Mouse (Mus musculus): ENCODE data around the gene Pfkfb2.

The Pfkfb2 gene

DNA sequence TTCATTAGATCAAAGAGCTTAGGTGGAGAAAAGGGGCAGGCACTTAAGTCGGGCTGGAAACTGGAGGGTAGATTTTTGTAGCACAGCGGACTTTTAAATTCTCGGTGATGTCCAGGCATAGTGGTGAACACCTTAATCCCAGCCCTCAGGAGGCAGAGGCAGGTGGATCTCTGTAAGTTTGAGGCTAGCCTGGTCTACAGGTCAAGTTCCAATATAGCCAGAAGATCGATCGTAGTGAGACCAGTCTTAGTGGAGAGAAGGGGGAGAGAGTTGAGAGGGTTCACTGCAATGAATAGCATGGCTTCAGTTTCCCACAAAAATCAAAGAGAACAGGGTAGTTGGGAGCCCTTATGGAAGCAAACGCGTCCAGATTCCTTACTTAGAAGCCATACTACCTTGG lies 8.9 kb upstream of the Pfkfb2 start:
- no peak for DNase-seq (ENCODE audit: low spot score)

DNA sequence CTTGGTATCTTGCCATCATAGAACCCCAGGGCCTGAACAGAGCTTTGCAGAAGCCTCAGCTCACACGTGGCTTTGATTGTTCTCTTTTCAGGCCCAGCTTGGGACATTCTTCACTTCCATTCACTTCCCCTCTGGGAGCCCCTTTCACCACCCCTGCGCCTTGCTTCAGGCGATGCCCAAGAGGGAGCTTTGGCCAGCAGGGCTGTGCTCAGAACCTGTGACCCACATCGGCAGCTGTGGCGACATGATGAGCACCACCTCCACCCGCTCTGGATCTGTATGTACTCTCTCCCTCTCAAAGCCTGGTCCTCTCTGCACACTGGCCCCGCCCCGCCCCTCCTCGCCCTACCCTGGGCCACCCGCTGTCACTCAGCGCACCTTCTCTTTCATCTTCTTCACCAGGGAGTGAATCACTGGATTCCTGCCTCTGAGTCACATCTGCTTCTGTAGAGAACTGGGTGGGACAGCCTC lies 8.4 kb upstream of the Pfkfb2 start:
- no peak for DNase-seq (ENCODE audit: low spot score)

DNA sequence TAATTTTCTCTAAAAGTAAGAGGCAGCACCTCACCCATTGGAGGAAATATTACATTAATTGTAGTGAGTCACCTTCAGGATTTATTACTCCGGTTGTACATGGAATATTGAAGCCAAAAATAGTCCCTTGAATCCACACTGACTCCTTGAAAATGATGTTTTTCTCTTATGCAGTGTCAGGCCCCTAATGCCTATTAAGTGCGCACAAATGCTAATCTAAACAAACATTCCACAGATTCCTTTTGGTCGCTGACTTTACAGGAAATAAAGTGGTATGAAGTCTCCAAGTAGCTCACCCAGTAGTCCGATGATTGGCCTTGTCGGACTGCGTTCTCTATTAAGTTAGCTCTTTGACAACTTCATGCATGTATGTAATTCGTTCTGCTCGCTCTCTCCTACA lies 5.8 kb upstream of the Pfkfb2 start:
- no peak for DNase-seq (ENCODE audit: low spot score)

DNA sequence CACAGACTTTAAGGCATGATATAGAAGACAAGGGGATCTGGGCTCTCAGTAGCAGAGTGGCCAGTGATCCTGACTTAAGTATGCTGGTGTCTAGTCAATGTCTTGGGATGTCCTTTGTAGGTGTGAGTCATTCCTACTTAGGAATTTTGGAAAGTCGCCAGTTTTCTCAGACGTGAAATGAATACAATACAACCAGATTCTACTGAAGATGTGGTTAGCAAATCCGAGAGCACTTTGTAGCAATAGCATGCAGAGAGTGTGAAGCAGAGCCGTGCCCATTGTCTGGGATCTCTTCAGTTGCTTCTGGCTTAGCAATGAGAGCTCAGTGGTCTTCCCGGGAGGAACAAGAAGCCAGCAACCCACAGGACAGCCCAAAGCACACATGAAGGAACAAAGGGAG lies 5.4 kb upstream of the Pfkfb2 start:
- DNase-seq (ENCODE audit: low spot score): no peak

DNA sequence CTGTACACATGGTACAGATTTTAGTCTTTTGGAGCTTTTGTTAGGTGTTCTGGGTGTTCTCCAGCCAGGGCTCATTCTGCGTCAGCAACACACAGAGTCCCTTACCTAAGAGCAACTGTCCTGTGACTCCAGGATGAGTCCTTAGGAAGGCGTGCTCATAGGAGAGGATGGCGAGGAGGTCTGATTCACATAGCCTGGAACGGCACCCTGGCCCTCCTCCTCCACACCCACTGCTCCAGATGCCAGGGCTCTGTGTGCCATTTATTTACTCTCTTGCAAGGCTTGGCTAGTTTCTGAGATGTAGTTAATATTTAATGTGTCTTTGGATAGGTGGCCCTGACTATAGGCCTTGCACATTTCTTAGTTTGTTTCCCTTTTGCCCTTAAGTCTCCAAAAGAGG lies 4.6 kb upstream of the Pfkfb2 start:
- DNase-seq (ENCODE audit: low spot score): no peak

DNA sequence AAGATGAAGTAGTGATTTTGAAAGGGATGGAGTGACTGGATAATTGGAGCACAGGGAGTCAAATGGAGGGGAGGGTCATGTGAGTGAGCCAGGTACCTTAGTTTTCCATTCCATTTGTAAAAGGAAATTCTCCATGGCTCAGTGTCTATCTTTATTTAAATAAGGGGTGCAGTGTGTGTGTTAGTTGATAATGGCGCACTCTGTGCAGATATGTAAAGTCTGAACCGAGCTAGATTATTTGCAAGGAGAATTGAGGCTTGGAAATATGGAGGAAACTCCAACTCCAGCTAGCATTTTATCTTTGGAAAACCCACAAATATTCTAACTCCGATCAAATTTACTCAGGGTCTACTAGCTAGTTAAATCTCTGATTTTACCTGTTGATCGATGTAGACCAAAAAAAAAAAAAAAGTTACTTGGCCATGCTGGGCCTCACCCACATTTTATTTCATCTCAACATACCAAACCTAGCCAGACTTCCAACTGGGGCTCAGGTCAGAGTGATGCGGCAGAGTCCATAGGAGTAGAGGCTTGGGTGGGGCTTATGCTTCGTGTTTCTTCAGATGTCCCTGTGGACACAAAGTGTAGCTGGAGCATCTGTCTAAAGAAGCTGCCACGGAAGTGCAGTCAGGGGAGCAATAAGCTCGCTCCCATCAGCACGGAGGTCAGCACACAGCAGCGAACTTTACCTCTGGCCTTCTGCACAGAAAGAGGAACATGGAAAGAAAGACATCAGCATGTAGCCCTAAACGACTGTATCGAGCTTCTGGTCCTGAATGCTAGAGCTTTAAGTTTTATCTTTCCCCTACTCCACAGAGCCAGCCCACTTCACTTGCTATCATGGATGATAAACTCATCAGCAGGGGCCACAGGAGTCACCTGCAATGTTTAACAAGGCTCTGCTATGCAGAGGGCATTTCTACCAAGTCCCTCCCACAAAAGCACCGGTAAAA lies 3.9 kb upstream of the Pfkfb2 start:
- DNase-seq (ENCODE audit: low spot score): no peak

DNA sequence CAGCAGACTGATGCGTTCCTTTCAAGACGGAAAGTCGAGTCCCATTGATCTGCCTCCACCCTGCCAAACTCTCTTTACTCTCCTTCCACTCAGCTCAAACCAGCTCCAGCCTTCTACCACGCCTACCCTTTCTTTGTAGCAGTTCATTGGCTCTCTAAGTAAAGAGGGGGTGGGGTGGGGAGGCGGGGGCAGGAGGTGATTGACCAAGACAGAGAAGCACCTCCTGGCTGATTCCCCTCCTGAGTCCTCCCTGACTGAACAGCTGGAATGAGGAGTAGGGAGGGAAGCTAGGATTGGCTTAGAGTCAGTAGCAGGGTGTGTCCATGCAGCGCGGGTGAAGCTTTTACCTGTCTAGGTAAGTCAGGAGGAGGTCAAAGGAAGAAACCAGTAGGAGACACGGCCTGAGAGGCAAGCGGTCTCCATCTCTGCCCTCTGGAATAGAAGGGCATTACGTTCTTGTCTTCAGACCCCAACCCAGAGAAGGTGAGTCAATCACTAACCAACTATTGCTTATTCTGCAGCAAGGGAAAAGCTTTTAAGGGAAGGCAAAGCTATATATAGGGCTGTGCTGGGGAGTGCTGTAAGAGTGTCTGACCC lies 2.8 kb upstream of the Pfkfb2 start, which contains the start of gene AA986860:
TSS of gene AA986860 (plus strand) at position 236 of the 597 bp plus-strand sequence.
- DNase-seq (ENCODE audit: low spot score): peak; percentile 77

DNA sequence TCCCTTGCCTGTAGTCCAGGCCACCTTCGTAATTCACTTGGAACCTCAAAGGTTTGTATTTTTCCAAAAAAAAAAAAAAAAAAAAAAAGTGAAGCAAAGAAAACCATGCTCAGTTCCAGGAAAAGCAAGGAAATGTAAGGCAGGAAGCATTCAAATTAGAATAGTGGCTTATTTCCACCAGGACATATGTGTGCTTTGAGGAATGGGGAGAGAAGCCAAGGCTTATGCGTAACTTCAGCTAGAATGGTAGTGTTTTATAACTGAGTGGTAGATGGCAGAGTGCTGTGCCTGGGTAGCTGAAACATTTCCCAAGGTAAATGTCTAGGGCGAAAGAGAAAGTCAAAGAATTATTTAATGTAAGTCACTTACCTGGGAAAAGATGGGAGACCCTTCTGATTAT lies 345 bp downstream of the Pfkfb2 start:
- DNase-seq (ENCODE audit: low spot score): no peak

DNA sequence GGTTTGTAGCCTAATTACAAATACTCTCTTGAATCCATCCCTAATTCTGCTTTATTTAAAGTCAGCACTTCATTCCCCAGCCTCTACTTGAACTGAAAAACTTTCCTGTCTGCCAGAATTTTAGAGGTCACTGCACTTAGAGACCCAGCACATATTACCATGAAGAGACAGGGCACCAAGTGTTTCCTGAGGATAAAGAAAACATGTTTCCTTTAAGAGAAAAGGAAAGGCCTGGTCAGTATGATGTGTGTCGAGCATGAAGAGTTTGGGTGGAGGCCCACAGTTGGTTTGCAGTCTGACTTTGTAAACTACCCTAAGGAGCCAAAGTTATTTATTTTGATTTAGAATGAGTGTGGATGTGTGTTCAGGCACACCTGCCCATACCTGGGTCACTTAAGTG lies 983 bp downstream of the Pfkfb2 start:
- DNase-seq (ENCODE audit: low spot score): no peak

DNA sequence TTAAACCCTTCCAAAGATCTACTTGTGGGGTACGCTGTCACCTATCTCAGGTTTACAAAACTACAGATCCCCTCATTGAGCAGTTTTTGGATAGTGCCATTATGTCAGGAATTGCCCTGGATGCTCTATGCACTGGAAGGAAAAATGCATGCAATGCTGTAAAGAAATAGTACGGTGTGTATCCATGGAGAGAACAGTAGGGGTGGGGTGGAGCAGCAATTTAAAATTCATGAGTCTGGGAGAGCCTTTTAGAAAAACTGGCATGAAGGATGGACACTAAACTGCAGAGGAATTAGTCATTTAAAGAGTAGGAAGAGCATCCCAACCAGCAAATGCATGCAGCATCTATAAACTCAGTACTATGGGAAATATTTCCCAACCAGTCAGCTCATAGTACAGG lies 2.7 kb downstream of the Pfkfb2 start:
- DNase-seq (ENCODE audit: low spot score): no peak

DNA sequence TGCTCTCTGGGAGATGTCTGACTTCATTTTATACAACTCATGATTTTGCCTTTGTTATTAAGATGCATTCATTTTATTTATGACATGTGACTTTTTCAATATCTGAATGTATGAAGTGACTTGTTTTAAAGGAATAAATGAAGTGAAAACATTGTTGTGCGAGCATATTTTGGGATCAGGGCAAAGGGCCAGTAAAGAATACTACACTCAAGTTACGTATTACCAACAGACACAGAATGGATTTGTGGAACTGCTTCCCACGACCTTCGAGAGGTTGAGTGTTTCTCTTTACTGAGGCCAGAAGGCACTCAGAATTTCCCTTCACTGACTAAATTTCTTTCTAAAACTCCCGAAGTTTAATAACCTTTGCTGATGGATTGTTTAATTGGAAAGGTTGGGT lies 4.8 kb downstream of the Pfkfb2 start:
- DNase-seq (ENCODE audit: low spot score): no peak

DNA sequence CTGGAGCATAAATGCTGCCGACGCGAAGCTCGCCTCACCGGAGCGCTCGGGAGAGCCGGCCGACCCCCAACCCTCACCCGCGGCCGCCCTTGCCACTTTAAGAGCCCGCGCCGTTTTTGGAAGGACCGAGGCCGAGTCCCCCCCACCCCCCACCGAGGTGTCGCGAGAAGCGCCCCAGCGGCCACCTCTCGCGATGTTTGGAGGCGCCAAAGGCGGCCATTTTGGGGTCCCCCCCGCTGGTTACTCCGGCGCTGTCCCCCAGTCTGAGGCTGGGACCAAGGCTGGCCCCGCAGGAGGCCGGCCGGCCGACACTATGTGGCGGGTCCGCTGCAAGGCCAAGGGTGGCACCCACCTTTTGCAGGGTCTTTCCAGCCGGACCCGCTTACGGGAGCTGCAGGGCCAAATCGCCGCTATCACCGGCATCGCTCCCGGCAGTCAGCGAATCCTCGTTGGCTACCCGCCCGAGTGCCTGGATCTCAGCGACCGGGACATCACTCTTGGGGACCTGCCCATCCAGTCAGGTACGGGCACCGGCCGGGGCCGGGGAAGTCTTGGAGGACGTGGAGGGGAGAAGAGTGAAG lies 11.7 kb downstream of the Pfkfb2 start, which contains the start of gene Yod1:
TSS of gene Yod1 (plus strand) at position 37 of the 581 bp plus-strand sequence.
- peak; percentile 93 for DNase-seq (ENCODE audit: low spot score)

DNA sequence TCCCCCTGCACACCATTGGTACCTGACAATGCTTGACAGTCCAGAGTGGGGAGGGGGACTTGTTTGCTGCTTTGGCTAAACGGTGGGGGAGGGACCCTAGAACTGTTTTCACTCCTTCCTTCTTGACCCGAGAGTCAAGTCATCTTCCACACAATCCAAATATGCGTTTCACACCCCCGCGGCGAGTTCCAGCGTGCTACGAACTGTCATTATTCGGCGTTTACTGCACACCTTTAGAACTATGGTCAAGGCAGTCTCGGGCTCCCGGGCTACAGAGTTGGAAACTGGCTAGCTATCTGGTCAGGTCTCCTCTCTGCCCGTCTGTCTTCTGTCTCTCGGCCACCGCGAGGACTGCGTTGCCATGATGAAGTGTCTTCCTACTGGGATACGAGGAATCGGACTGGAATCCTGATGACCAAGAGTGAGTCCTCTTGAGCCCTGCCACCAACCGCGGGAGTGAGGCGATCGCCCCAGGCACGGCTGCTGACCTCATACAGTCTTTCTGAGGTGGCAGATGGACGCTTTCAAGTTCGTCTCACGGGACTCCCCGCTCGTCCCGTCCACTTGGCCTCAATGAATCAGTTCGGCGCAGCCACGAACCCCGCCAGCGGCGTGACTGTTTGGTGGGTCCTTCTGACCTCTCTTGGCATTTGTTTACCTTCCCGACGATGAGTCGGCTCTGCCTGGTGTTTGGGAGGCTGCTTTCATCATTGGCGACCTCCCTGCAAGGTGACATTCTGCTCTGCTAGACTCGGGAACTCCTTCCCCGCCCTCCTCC lies 12.4 kb downstream of the Pfkfb2 start:
- peak; percentile 61 for DNase-seq (ENCODE audit: low spot score)

DNA sequence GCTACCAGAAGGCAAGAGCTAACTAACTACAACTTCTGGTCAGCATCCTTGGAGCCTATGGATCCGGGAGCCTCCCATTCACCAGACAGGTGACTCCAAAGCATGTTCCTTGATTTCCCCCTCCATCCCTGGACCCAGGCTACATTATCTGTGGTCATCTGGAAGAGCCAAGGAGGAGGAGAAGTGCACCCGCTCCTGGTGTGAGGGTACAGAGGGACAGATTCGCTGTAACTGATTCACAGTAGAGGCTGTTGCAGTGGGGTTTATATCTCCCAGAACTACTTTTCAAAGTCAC lies 12.9 kb downstream of the Pfkfb2 start:
- no peak for DNase-seq (ENCODE audit: low spot score)

DNA sequence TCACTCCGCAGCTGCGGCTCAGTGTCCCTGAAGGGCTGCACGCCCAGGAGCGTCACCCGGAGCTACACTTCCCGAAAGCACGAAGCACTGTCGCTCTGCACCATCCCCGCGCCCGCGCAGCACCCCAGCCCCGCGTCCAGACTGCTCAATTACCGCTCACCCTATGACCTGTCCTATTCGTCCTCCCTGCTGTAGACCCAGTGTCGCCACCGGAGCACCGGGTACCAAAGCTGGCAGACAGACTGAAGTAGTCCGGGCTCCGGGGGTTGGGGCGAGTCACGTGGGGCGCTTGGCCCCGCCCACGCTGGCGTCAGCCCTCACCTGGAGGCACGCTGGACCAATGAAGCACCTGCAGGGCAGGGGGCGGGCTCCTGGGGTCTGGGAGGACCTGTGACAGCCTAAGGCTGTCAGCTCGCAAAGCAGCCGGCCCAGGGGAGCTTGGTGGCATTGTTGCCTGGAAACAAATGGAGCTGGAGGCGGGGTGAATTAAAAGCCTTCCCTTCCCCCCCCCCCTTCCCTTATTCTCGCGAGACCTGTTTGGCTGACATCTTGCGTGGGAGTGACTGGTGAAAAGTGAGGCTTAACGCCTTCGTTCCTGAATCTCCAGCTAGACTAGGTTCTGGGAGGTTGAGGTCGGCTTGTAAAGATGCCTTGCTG lies 13.4 kb downstream of the Pfkfb2 start, which contains the start of gene Gm29427:
TSS of gene Gm29427 (minus strand) at position 239 of the 657 bp plus-strand sequence.
- DNase-seq (ENCODE audit: low spot score): peak; percentile 91

DNA sequence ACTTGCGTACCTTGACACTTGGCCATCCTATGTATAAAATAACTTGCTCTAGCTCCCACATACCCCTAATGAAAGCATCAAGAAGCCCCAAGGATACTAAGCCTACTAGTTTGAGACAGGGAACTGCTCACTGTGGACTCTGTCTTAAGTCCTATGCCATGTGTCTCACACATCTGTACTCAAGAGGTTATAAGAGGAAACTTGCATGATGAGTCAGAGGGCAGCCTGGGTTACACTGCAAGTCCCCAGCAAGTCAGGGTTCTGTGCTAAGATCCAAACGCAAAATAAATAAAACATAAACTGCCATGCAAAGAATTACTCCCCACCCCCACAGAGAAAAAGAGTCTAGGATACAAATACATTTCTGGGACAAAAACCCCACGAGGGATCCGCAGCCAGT lies 15.0 kb downstream of the Pfkfb2 start:
- no peak for DNase-seq (ENCODE audit: low spot score)

DNA sequence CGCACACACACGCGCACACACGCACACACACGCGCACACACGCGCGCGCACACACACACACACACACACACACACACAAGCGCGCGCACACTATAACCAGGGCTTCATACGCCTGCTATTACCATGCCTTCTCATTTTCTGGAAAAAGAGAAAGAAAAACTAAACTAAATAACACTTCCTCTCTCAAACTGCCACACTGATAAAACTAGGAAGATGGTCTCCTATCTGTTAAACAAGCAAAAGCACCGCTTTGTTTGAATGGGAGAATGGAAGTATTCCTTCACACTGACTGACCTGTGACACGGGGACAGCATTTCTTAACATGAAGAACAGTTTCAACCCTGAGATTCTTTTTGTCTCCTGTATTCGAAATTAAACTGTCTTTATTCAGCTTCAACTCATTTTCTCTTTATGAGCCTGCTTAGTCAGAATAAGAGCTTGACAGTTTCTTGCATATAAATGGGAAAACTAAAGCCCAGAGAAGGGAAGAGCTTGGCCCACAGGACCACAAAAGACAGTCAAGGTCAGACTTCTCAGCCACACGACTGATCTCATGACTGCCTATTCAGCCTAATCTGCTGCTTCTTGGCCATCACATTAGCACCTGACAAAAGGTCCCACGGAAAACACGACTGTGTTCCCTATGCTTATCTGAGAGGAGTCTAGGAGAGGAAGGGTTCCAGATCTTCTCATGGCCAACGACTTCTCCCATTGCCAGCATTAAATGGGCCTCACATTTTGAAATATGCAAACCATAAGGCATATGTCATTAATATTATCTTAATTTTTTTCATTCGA lies 18.6 kb downstream of the Pfkfb2 start:
- DNase-seq (ENCODE audit: low spot score): no peak

DNA sequence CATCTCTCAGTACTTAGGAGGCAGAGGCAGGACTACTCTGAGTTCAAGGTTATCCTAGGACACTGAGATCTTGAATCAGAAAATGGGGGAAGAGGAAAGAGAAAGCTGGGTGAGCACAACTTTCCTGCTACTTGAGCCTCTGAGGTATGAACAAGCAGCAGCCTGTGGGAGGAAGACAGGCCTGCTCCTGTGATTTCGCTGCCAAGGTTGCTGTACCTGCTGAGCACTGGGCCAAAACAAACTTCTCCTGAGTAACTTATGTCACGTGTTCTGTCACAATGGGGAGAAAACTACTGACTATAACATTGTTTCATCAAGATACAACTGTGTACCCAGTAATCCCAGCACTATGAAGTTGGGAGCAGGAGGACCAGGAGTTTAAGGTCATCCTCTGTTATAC lies 25.4 kb downstream of the Pfkfb2 start:
- no peak for DNase-seq (ENCODE audit: low spot score)

DNA sequence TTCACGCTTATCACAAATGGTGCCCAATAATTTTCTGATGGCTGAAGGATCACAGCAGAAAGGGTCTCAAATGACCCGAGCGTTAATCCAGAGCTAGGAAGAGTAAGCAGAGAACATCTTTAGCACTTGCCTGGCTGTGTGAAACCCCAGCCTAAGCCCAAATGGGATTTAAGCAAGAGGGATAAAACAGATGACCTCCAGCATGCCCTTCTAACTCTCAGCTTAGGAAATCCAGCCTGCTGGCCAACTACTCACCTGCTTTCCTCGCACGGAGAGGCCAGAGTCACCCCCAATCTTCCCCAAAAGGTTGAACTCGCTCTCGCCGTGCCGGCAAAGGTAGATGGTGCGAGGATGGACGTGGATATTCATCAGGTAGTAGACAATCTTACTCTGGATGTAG lies 27.1 kb downstream of the Pfkfb2 start:
- DNase-seq (ENCODE audit: low spot score): no peak

DNA sequence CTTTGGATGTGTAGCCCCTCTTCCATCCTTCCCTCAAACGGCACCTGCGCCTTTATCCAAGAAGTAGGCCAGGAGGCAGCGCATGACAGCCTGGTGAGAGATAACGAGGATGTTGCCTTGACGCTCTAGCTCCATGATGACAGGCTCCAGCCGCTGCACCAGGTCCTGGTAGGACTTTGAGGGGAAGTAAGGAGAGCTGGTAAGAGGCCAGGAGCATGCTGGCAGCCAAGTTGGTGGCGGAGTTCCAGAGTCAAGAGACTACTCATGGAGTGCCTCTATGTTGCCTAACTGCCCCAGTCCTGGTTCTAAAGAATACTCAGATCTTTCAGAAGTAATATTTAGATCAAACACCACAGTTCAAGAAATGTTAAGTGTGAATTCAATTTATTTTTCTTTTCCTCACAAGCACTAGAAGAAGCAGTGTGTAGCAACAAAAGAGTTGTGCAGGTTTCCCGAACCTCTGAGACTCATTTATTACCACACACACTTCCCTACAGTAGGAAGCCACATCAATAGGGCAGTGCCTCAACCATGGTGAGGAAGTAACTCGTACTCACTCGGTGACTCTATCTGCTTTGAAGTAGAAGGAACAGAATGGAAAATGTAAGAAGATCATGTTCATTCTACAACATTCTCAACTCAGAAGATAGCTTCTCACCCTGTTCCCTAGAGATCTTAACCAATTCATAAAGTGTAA lies 29.0 kb downstream of the Pfkfb2 start:
- DNase-seq (ENCODE audit: low spot score): no peak

Data from embryo, embryonic 10.5 days (tissue).